Mouse (Mus musculus) Muller cell, postnatal 12 days (primary cell): ENCODE data around the gene St13.
A peak's percentile ranks its signal among the peaks of the same experiment; 100 is the strongest.

Experiments used
- DNase-seq: peaks from one replicate; pipeline ENCODE4 v3.0.0-alpha.2; 2015; ENCODE audit errors: inconsistent ontology term

St13 gene

DNA sequence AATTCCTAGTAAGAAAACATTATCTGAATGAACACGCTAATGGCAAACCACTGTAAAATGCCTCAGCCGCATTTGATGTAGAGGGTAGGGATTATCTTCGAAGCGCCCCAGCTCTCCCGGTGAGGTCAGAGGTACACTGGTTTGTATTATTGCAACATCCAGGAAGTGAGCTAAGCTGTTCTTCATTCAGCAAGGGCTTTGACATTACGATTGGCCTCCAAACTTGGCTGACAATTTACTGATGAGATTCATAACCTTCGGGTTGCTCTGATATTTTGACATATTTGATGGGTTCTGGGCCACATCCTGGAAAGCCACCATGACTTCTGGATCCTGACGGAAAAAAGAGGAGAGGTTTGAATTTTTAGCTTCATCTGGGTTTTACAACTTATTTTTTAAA, 34.6 kb downstream of the St13 start:
- no peak for DNase-seq

DNA sequence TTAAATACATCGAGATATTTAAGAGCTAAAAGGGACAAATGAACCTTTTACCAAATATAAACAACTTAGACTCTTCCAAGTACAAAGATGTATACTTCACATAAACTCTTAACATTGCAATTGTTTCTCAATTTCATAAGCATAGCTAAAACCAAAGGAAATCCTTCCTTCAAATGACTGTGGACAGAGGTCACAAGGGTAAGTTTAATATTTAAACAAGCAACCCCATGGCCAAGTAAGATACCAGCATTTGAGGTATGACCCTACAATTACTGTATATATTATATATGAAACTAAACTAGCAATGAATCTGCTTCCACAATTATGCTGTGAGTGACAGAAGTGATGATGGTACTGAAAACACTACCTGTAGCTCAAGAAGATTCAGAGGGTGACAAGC, 35.6 kb downstream of the St13 start:
- no peak for DNase-seq

GRCm38 (mm10) chr15:81362501-81362900, 37.4 kb downstream of the St13 start:
- no peak for DNase-seq

DNA sequence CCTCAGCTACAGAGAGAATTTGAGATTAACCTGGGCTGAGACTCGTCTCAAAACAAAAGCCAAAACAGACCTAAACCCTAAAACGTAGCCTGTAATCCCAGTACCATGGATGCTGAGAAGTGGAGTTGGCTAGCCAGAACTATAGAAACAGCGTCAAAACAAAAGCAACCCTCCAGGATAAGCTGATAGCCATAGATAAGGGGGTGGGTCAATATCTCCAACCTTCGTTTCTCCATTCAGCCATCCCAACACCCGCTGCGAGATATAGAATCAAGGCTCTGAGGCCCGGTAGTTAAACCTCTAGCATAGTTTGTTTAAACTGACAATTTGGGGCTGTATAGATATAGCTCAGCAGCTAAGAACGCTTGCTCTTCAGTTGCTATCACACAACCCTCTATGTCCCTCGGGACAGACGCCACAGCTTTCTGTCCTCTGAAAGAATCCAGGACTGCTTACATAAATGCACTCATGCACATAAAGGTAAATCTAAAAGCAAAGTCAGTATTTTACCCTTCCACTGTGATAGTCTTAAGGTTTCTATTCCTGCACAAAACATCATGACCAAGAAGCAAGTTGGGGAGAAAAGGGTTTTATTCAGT, 38.4 kb downstream of the St13 start:
- DNase-seq: no peak

DNA sequence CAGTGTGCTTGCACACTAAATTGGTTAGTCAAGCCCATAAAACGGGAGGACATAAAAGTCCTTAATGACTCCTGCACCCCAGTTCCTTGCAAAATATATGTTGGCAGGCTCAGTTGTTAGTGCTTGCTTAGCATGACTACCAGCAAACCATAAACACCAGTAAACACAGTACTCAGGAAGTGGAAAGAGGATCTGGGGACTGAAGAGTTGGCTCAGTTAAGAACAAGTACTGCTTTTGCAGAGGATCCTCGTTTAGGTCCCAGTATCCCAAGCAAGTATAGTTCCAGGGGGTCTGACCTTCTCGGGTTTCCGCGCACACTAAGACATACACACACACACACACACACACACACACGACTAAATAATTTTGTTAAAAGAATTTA, 38.9 kb downstream of the St13 start:
- no peak for DNase-seq

DNA sequence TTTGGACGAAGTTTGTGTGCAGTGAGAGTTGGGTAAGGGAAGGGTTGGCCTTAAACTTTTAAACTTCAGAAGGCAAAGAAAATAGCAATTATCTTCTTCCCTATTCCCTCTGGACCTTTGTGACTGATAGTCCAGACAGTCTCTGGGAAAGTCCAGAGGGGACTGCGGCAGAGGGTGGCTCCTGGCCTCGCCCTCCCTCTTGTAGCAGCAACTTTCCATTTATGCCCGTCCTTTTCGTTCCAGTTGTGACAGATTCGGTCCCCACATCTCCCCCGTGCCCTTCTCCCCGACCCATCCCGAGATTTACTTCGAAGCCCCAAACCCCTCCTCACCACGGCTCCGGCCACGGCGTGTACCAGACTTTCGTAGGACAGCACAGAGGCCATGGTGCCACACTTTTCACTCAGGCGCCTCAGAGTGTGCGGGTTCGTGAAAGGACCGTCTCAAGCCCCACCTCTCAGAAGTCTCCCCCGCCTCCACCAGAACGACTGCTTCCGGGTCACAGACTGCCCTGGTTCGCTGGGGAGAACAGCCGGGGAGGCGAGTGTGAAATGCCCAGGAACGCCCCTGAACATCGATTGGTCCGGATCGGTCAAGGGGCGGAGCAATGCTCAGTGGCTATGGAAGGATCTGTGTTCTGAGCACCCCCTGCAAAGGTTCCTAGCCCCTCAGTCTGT, 39.4 kb downstream of the St13 start, which contains the start of gene Slc25a17:
Gene Slc25a17 (minus strand): TSS at position 468 of the 677 bp plus-strand sequence.
- DNase-seq: peak; percentile 94

- DNase-seq: no peak
Observed at GRCm38 (mm10) chr15:81359421-81359820, 40.5 kb downstream of the St13 start.

DNA sequence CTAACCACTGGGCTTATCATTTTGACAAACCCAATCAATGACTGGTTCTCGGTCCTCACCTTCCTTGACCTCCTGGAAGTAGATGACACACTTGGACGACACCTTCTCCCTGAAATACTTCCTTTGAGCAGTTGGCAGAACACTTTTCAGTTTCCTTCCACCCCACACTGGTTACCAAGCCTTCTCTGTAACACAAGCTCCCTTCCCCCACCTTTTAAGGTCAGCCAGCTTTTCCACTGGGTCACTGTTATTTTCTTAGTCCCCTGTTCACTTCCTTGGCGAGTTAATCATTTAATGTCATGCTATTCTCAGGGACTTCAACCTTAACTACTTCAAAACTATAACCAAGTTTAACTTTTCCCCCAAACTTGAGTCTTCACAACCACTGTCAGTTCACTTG, 40.9 kb downstream of the St13 start:
- no peak for DNase-seq

DNA sequence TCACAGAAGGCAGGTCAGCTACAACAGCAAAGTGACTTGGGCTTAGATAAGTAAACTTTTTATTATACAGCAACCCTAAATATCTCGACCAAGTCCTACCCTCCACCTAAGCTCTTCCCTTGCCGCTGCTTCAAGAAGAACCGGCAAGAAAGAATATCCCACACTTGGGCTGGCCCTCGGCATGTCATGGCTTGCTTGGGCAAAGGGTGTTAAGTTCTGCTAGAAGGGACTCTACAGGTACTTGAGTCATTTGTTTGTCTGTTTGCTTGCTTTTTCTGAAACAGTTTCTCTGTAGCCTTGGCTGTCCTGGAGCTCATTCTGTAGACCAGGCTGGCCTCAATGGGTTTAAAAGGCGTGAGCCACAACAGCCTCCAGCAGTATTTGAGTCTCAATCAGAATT, 42.9 kb downstream of the St13 start:
- no peak for DNase-seq

DNA sequence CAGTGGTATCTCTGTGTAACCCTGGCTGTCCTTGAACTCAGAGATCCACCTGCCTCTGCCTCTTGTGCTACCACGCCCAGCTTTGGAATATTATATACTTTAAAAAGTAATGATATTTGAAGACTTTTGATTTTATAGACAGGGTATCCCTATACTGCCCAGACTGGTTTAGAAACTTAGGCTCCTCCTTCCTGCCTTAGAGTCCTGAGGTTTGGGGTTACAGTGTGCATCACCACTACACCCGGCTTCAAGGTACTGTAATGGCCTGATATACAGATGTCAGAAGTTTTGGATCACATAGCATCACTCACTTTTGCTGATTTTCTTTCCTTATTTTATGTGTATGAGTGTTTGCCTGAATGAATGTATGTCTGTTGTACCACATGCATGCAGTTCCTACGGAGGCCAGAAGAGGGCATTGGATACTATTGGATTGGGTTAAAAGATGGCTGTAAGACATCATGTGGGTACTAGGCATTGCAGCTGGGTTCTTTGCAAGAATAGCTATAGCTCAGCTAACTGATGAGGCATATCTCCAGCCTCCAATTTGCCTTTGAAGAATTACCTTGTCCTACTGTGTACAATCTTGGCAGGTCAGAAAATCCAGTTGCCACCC, 44.6 kb downstream of the St13 start:
- DNase-seq: no peak

DNA sequence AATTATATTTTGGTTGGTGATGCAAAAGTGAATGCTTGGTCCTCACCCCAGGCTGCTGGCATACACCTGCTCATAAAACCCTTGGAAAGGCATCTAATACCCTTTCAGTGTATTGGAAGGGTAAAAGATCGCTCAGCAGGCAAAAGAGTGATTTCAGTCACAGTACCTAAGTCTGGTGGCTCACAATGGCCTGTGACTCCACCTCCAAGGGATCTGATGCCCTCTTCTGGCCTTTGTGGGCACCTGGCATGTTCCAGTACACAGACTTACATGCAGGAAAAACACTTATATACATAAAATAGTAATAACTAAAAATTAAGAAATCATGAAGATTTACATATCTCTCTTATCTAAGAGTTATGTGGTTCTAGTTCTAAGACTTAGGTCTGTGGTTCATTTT, 47.2 kb downstream of the St13 start:
- DNase-seq: no peak

GRCm38 (mm10) chr15:81350401-81350800, 49.5 kb downstream of the St13 start:
- peak; percentile 9 for DNase-seq

GRCm38 (mm10) chr15:81348366-81348765, 51.5 kb downstream of the St13 start:
- no peak for DNase-seq

DNA sequence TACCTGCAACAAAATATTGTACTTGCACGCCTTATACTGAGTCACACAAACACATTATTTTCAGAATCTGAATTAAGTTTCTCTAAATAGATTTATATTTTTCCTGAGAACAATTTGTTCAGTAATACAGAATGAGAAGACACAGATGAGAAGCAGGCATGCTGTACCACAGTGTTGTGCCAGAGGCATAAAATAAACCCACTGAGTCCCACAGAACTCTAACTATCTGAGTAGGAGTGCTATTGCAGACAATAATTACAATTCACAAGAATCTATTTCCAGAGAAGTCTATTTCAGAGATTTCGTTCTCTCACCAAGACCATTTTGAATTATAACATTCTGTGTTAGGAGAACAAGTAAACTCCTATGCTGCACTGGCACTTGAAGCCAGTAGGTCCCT, 52.4 kb downstream of the St13 start:
- DNase-seq: no peak

DNA sequence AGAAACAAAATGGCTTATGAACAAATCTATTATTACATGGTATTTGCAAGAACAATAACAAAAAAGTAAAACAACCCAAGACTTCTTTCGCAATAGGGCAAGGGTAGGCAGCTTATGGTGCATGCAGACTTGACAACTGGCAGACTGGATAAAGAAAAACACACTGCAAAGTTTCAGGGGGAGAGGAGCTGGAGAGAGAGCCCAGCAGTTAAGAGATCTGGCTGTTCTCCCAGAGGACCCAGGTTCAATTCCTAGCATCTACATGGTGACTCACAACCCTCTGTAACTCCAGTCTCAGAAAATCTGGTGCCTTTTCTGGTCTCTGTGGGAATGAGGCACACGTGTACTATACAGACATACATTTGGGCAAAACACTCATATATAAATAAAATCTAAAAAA, 58.5 kb downstream of the St13 start:
- no peak for DNase-seq

DNA sequence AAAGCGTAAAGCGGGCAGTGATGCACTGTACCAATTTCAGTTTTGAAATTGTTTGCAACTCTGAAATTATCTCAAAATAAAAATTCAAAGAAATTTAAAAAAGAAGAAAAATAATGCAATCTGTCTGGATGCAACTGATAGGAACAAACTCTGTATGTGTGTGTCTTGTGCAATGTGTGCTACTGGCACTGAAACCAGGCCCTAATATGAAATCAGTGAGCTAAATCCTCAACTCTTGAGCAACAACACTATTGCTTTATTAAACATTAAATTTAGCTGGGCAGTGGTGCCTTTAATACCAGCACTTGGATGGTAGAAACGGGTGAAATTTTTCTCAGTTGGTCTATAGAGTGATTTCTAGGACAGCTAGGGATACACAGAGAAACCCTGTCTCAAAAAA, 60.7 kb downstream of the St13 start:
- DNase-seq: no peak

DNA sequence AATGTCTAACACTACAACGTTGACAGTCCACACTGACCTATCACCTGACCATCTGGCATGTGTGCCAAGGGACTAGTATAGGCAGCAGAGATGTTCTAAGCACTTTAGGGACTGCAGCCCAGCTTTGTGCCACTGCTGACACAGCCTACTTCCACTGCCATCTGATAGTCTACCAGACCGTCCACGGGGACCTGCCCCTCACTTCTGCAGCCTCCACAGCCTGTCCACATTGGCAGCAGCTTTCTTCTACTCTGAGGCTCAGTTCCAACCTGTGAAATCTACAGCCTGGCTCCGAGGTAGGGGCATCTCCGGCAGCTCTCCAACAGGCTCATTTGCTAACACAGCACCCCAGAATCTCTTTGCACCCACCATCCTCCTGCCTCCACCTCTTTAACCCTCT, 63.4 kb downstream of the St13 start:
- DNase-seq: no peak

DNA sequence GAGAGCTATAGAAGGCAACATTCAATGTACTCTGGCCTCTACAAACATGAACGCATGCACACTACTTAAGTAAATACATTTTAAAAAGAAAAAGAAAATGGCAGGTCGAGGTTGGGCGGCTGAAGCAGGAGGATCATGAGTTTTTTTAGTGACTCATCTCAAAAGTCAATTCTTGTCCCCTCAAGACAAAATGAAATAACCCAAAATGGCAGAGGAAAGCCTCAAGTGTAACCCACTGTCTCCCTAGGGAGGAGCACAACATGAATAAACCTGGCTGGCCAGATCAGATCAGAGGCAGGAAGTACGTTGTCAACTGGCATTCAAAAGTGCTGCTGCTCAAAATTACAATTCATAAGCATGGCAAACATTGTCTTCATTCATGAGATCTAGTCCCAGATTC, 67.4 kb downstream of the St13 start:
- DNase-seq: no peak

DNA sequence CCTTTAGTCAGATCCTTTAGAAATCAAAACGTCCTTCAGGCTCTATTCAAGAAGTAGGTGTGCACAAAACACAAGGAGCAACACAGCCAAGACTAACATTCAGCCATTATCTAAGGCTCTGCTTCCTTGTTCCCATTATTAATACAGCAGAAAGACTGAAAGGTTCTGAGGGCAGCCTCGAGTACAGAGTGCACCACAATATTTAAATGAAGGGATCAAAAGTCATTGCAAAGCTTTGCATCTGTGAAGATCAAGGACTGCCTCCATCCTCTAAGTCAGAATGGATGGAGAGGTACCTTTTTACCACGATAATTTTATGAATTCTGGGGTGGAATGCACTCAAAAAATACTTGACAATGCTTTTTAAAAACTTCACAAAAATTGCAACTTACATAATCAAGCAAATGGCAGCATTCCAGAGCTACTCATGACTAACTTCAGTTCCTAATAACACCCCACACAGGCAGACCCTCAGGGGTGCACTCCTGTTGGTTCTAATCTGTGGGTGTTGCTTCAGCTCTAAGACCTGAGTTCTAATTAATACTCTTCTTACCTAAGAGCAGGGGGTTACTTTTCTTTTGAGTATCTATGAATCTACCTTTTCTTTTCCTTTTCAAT, 69.0 kb downstream of the St13 start:
- no peak for DNase-seq

- no peak for DNase-seq
Observed at GRCm38 (mm10) chr15:81329721-81330369, 70.0 kb downstream of the St13 start.

GRCm38 (mm10) chr15:81327501-81327900, 72.4 kb downstream of the St13 start:
- no peak for DNase-seq

DNA sequence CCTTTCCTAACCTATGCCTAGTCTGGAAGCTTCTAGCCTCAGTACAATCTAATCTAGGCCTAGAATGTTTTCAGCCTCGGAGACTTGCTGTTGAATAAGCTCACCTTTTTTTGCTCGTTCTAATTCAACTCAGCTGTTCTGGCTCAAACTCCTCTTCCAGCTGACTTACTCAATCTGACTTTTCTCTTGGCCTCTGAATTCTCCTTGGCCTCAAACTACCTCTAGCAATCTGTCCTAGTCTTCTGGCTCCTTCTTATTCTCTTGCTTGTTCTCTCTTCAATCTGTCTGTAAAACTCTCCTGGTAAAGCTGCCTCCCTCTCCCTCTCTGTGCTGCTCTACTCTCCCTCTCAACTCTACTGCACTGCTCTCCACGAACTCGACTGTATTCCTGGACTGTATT, 74.9 kb downstream of the St13 start:
- DNase-seq: no peak
